Mouse (Mus musculus) CD8-positive naive resting alpha-beta T cell, adult 2 months (primary cell): ENCODE results near the gene Rxfp2.

Experiments used
- DNase-seq, 2 experiments: peaks; one replicate each; pipeline ENCODE4 v3.0.0; 2022; ENCODE audit warnings: low read depth in 2 of 2, low spot score in 2 of 2

Rxfp2 gene

GRCm38 (mm10) chr5:150114007-150114406, 95.5 kb downstream of the Rxfp2 start:
- peak; percentile 11 to 36 for DNase-seq

GRCm38 (mm10) chr5:150114778-150115177, 96.3 kb downstream of the Rxfp2 start:
- no peak for DNase-seq

GRCm38 (mm10) chr5:150115271-150116092, 97.0 kb downstream of the Rxfp2 start:
- no peak for DNase-seq

GRCm38 (mm10) chr5:150116216-150116905, 97.9 kb downstream of the Rxfp2 start:
- no peak for DNase-seq

GRCm38 (mm10) chr5:150116906-150117216, 98.4 kb downstream of the Rxfp2 start:
- peak; percentile 36 to 58 for DNase-seq

GRCm38 (mm10) chr5:150118124-150118454, 99.6 kb downstream of the Rxfp2 start:
- no peak for DNase-seq

- DNase-seq, result peak; percentile 97 to 98
Observed at GRCm38 (mm10) chr5:150118455-150119241, 100.2 kb downstream of the Rxfp2 start, which contains the start of gene Fry. Gene Fry (plus strand): TSS chr5:150118645.

- DNase-seq, result no peak
Observed at GRCm38 (mm10) chr5:150120676-150121075, 102.2 kb downstream of the Rxfp2 start.

GRCm38 (mm10) chr5:150122095-150122494, 103.6 kb downstream of the Rxfp2 start:
- DNase-seq, result no peak

GRCm38 (mm10) chr5:150122571-150122970, 104.1 kb downstream of the Rxfp2 start:
- no peak for DNase-seq

GRCm38 (mm10) chr5:150125920-150126319, 107.4 kb downstream of the Rxfp2 start:
- no peak for DNase-seq

- DNase-seq, result no peak
Observed at GRCm38 (mm10) chr5:150128432-150128831, 110.0 kb downstream of the Rxfp2 start.

GRCm38 (mm10) chr5:150130144-150130543, 111.7 kb downstream of the Rxfp2 start:
- no peak for DNase-seq

GRCm38 (mm10) chr5:150131166-150131565, 112.7 kb downstream of the Rxfp2 start:
- DNase-seq, result no peak
